Mouse (Mus musculus) brain, adult 2 months (tissue): ENCODE measurements around the gene Sh2d6.

ENCODE experiments used
- DNase-seq: peaks from one replicate; pipeline ENCODE4 v3.0.0; 2011; ENCODE audit warnings: low read depth, low spot score

Sh2d6 gene

DNA sequence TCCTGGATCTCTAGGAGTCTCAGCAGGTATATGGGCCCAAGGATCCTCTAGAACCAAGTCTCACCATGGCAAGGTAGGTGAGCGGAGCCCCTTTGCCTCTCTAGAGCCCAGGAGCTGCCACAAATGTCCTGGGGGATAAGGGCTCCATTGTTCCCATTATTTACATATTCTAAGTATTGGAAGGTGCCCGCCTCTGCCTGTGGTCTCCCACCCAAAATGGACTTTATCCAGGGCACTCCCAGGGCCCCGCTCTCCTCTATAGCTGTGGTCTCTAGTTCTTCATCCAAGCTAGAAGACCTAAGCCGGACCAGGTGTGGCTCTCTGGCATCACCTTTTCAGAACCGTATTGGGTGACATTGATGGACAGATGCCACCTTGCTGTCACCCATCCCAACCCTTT is at the start of gene Sh2d6:
Gene Sh2d6, minus strand, starts transcription at position 101 of the 400 bp plus-strand sequence.
- no peak for DNase-seq

DNA sequence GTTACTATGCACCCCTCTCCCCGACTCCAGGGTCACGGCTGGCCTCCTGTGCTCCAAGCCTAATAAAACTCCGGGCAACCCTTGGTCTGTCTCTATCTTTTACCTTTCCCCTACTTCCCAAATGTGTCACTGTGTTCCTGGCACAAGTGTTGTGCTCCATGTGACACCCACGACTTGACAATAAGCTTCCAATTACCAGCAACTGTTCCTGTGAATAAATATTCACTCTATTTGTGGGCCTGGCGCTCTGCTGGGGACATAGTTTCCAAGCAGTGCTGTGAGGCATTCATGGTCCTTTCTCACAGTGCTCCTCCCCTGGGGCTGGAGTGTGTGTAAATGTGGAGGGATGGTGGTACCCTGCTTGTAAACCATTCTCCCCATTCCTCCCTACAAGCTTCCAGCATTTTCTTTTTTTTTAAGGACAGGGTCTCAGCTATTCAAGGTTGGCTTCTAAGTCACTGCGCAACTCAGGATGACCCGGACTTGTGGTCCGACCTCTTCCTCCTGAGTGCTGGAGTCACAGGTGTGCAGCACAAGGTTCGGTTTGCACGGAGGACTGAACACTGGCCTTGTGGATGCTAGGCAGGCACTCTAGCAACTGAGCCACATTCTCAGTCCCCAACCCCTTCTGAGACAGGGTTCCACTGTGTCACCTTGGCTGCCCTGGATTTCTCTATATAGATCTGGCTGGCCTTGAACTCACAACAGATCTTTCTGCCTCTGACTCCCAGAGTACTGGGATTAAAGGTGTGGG is 49.3 kb upstream of the Sh2d6 start:
- peak; percentile 42 for DNase-seq

DNA sequence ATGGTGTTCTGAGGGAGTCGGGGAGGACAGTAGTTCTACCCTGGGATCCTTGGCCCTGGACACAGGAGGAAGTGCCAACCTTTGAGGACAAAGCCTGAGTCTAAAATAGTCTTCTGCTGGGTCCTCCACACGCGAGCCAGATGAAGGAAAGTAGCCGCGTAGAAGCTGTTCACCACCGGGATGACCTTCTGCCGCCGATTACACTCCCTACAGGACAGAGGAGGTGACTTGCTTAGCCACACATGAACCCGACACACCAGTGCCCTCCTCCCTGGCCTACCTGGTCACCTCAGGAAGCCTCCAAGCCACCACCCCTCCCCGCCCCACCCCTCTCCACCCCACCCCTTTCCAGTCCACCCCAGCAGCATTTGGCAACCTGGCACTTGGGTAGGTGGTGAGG is 47.2 kb upstream of the Sh2d6 start:
- no peak for DNase-seq

DNA sequence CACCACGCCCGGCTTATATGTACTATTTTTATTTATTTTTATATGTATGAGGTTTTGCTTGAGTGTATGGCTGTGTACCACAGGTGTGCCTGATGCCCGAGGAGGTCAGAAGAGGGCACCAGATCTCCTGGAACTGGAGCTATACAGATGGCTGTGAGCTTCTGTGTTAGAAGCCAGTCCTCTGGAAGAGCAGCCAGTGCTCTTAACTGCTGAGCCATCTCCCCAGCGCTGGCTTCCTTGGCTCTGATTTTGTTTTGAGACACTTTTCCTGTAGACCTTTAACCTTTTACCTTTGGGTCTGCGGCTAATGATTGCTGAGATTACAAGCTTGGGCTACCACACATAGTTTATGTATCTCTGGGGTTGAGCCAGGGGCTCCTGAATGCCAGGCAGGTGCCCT is 46.0 kb upstream of the Sh2d6 start:
- no peak for DNase-seq

DNA sequence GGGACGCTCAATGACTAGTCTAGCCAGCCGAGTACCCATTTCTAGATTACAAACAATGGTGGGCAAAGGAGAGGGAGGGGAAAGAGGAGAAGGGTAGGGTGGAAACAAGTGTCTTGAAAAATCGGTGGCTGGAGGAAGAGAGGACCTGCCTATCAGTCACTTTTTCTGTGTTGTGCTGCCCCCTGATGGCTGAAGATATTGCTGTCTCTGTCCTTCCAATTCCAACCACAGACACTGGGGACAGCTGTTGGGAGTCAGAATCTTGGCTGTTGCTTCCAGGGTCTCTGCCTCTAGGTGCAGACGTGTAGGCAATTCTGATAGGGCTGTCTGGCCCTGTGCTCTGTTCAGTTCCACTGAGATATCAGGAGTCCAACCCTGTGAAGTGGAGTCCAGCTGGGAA is 44.5 kb upstream of the Sh2d6 start:
- DNase-seq = peak; percentile 90

DNA sequence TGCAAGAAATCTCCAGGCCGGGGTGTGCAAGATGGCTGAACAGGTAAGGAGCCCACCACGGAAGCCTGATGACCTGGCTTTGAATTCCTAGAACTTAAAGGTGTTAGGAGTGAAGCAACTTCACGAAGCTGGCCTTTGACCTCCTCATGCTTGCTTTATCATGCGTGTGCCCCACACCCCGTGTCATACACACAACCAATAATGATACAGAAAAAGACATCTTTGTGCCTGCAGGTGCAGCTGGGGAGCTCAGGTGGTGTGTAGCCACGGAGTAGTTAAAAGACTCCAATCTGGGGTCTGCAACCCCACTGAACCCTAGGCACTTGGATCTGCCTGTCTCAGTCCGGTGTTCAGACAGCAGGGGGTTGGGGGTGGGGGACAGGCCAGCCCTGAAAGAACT is 44.0 kb upstream of the Sh2d6 start:
- DNase-seq = no peak

DNA sequence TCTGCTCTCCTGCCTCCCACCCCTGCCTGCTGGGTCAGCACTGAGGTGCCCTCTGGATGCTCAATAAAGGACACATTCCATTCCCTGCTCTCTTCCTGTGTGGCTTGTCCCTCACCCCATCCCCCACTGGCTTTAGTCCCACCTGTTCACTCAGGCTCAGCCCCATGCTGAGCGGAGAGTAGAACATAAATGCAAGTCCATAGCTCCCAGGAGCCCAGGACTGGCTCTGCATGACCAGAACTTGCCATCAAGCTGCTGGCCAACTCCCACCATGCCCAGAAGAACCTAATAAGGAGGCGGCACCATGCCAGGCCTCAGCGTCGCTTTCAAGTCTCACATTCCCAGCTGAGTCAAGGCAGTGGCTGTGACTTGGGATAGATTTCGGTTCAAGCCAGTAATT is 41.4 kb upstream of the Sh2d6 start:
- peak; percentile 31 for DNase-seq

DNA sequence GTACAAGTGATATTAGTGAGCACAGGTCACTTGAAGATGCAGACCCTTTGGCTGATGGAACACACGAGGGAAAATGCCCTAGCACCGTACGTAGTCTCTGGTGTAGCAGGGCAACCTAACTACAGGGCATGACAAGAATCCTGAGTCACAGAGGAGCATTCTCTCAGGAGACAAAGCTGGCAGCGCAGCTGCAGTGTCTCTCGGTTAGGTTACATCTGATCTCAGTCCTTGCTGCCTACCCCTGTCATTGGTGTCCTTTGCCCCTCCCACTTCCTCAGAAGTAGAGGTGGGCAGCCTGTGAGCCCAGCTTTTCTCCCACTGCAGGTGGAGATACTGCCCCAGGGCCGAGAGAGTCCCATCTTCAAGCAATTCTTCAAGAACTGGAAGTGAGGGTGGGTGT is 41.0 kb upstream of the Sh2d6 start:
- peak; percentile 38 for DNase-seq

DNA sequence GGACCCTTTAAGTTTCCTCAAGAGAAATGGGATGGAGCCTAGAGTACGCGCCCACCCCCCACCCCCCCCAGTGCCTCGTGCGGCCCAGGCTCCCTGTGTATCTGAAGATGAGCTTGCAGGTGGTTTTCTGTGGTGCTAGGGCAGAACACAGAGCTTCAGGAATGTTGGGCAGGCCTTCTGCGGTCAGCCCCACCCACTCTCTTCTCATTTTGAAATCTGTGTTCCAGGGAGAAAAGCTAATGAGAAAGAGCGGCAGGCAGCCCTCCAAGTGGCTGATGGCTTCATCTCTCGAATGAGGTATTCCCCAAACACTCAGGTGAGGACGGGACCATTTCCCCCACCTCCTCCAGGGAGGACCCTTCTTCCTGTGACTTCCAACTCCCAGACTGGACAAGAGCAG is 39.3 kb upstream of the Sh2d6 start:
- DNase-seq = no peak

DNA sequence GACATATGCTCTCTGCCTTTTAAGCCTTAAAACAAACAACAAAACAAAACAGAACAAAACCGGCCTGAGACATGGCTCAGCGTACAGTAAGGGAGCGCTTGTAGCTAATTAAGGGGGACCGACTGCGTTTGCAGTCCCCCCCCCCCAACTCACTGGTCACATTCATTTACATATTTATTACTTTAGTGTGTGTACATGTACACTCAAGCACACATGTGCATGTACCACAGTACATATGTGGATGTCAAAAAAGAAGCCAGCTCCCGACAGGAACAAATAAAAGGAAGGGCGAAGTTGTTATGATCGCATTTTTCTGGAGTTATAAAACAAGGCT is 31.5 kb upstream of the Sh2d6 start:
- DNase-seq = no peak

DNA sequence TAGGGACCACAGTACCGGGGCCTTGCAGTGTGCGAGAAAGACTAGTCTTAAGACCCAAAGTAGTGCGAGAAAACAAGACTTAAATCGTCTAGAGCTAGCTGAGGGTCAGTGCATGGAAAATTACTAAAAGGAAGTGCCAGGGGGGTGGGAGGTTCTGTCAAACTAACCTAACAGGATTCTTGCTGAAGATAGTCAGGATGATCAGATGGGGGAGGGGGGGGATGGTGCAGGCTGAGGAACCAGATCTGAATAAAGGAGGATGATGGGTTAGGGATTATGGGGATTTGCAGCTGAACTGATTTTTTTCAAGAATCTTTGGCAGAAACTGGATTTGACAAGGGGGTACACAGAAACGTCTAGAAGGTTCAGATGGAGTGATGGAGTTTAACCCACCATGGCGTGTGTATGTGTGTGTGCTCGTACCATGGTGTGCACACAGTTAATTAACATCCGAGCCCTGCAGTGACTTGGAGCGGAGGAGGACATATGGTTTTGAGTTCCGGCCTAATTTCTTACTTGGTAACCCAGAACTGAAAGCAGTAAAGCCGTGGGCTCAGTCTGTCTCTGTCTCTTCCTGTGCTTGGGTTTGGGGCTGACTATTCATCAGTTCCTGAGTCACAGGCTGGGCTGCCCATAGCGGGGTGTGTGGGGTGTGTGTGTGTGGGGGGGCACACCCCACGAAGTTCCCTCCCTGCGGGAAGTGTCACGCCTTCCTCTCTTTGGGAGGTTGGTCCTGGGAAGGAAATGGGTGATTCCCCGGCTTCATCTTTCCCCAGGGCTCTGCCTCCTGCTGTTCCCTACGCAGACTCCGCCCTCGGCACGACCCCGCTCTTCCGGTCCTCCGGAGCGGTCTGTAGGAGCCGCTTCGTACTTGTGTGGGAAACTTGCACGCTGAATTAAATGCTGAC is 30.9 kb upstream of the Sh2d6 start:
- peak; percentile 89 for DNase-seq

DNA sequence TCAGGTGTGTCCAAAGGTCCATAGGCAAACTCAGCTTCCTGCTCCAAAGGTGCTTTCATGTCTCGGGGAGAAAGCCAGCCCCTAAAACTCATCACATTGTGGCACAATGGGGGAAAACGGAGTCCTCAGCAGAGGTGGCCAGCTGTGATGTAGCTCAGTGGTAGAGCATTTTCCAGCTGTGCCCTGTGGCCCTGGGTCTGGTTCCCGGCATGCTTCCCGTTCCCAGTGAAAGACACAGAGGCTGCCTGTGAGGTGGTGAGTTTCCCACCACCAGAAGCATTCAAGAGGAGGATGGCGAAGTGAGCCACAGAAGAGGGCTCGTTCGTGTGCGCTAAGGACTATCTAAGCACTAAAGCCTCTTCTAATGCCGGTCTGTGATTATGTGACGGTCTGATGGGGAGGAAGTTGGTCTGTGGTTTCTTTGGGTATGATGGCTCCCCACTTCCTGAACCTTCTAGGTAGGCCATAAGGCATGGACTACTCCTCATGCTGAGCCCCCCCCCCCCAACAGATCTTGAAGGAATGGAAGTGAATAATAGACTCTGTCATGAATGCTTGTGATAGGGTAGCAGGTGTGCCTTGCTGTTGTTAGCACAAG is 29.1 kb upstream of the Sh2d6 start:
- no peak for DNase-seq

DNA sequence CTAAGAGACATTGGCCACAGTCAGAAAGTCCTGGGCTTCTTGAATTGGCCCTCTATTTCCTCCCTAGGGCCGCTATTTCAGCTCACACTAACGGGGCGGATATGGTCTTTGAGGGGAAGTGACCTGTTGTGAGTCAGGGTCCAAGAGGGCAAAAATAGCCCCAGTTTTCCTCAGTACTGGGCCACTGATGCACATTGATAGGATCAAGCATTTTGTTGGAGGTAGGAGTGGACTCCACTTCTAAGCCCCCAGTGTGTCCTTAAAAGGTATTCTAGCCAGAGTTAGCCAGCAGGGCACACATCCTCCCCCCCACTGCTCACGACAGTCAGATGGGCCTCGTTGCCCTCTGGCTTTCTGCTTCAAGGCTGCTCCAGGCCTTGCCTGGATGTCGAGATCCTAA is 28.5 kb upstream of the Sh2d6 start:
- no peak for DNase-seq

DNA sequence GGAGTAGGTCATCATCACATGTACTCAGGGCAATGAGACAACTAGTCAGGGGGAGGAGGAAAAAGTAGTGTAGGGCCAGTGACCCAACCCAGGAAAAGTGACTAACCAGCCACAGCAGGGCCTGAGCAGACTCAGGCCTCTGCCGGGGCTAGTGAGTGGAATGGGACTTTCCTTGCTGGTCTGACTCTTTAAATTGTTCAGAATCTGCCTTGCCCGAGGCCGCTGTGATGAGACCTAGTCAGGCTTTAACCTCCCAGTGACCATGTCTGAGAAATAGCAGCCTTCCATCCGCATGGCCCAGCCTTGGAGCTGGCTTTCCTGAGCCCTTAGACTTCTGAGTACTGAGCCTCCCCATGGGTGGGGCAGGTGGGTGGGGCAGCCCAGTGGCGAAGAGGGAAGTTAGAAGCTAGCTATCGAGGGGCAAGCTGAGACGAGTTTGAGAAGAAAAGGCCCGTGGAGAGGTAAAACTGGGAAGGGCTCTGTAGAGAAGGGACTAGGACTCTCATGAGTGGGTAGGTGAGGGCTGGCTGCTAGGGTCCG is 27.6 kb upstream of the Sh2d6 start:
- no peak for DNase-seq

DNA sequence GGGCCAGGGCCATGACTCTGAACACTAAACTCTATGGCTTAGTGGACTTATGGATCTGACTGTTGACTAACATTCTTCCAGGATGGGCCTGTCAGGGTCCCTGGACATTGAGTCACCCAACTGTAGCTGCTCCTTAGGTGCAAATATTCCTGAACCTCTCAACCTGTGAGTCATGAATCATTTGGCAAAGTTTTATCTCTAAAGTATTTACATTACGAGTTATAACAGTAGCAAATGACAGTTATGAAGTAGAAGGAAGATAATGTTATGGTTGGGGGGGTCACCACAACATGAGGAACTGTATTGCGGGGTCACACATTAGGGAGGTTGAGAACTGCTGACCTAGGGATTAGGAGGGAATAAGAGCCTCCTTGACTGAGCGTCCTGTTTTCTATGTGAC is 26.4 kb upstream of the Sh2d6 start:
- DNase-seq = no peak

DNA sequence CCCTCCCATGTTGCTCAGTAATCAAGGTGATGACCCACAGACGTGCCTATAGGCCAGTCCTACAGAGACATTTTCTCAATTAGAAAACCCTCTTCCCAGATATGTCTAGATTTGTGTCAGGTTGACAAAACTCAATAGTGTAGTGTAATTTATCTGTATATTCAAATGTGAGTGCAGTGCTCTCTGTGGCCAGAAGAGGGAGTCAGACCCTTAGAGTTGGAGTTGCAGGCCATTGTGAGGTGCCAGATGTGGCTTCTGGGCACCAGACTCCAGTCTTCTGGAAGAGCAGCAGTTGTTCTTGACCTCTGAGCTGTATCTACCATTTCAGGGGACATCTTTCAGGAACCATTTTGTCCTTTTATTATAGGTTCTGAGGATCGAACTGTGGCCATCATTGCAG is 25.6 kb upstream of the Sh2d6 start:
- no peak for DNase-seq

DNA sequence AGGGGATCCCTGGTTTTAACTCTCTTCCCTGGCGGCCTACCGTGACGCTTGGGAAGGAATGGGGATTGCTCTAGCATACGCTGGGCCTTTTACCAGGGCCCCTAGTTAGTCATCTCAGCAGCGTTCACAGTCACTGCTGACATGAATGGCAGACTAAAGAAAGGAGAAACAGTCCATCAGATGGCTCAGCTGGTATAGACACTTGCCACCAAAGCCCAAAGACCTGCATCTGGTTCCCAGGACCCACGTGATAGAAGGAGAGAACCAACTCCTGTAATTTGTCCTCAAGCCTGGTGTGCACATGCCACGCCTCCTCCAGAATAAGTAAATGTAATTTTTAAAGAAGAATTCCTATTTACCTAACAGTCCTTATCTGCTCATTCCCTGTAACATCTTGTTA is 23.9 kb upstream of the Sh2d6 start:
- DNase-seq = no peak

DNA sequence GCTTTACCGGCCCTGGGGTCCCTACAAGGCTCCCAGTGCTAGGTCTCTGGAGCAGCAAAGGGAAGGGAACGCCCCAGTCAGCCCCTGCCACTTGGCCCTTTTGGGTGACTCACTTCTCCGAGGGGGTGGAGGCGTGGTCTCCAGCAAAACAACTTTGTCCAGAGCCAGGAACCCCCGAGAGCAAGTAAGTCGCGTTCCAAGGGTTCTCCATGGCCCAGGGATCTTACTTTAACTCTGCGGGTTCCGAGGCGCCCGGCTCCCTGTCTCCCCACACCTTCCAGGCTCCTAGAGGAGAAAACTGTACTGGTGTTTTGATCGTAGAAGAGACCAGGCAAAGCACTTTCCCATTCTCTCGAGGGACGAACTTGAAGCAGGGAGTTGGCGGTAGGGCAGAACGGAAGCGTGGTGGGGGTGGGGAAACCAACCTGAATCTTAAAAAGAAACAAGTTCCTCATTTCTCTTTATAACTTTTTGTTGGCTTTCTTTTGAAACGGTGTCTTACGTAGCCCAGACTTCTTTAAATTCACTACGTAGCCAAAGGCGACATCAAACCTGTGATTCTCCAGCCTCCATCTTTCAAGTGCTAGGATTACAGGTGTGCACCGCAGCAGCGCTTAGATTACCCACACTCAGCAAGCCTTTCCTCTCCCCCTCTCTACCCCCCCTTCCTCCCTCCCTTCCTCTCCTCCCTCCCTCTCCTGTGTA is 22.9 kb upstream of the Sh2d6 start, which contains the start of gene Capg:
Gene Capg, plus strand, starts transcription at position 109 of the 705 bp plus-strand sequence.
- DNase-seq = no peak

DNA sequence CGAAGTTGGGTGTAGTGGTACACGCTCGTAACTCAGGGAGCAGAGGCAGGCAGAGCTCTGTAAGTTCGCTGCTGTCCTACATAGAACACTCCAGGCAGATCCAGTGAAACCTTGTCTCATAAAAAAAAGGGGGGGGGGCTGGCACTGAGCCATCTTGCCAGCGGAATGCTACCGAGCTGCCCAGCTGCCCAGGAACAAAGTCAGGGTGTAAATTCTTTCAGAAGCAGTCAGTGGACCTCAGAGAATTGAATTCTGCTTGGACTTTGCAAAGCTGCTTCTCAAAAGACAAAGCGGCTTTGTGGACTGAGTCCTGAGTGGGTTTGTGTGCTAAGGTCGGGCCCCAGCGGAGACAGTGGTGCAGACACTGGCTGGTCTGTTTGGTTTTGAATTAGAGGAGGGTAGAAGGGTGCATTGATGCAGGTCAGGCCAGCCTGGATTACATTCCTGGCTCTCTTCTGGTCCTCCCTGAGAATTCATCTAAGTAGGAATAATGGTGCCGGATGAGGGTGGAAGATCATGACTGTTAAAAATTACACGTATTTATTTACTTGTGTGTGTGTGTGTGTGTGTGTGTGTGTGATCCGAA is 21.9 kb upstream of the Sh2d6 start:
- DNase-seq = peak; percentile 68

DNA sequence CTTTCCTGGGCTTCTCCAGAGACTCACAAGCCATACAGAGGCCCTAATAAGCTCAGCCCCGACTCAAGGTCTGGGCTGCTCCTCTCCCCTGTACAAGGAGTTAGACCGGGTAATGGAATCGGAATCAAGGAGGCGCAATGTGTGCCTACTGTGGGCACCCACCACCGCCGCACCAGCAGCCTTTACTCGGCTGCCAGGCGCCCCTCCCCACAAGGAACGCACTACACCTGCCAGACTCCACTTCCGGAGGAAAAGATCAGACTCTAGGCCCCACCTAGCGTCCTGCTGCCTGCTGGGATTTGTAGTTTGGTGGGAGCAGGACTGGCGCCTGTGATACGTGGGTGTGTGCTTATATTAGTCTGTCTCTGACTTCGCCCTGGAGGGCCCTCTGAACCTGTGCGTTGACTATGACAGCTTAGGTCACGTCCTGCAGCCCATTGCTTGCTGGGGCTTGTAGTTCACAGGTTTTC is 17.1 kb upstream of the Sh2d6 start:
- peak; percentile 99 for DNase-seq

DNA sequence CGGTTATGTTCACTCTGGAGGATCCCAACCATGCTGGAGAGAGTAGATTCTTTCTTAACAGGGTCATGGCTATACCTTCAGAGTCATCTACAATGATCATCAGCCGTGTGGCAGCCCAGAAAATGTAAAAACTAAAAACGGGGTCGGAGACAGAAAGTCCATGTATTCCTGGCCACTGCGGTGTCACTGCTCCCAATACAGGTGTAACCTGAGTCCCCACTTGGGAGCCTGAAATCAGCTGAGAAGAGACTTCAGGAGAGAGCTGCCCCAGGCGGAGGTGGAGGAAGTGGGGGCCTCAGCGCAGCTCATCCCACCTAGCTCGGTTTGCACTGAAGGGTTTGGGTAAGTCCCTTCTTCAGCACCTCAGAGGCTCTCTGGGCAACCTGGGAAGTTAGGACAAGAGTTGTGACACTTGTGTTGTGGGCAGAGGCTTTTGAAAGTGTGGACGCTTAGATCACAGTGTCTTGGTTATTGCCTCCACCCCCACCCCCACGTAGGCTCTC is 16.5 kb upstream of the Sh2d6 start:
- DNase-seq = no peak
